Mouse (Mus musculus): ENCODE results near the gene Defb35. TPM values are rescaled to one million over a fixed set of nuclear protein-coding genes. Genes with fewer than 3 reads are reported as not detected.
A peak's percentile ranks its signal among the peaks of the same experiment; 100 is the strongest.

Gene Defb35
- polyA plus RNA-seq, 1 experiment from 2014 or later, result not detected

DNA sequence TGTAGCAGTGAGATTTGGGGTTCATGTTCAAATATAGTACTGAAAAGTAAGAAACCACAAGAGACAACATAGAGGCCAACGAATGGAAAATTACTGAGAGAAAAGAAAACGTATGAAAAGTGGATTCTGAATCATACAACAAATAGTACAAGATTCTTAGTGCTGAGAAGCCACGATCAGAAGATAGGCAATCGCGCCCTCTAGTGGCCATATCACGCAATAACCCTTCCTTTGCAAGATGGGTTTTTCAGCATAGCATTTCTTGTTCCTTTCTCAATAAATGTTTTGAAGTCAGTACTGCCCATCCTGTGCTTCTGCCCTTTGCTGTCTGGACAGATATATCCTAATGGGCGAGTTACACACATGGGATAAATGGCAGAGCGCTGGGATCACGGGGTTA, 17.2 kb downstream of the Defb35 start:
- no peaks in the 10 kb centered on the region for H3K27me3 ChIP-seq (ENCODE audit: control insufficient read depth, insufficient read depth, low read length)
- no peaks in the 10 kb centered on the region for H3K9me3 ChIP-seq (ENCODE audit: control insufficient read depth, low read length)
- no peak overlapping the region for H3K4me2 ChIP-seq (ENCODE audit: low read depth, low read length)
- H3K27ac ChIP-seq (ENCODE audit: low read depth, low read length), result no peak overlapping the region
- no peak overlapping the region for H3K4me3 ChIP-seq (ENCODE audit: low read depth, low read length)
- WGBS, result 8% methylated on average over 9 of the region's 9 CpGs
- no peak overlapping the region for H3K9ac ChIP-seq (replicated peaks; ENCODE audit: low read depth, low read length)
- H3K4me1 ChIP-seq (ENCODE audit: control insufficient read depth, insufficient read depth, low read length), result no peaks in the 10 kb centered on the region
- no peaks in the 10 kb centered on the region for H3K36me3 ChIP-seq (ENCODE audit: control insufficient read depth, insufficient read depth, low read length)
- no peak for ATAC-seq (ENCODE audit: low read depth)

DNA sequence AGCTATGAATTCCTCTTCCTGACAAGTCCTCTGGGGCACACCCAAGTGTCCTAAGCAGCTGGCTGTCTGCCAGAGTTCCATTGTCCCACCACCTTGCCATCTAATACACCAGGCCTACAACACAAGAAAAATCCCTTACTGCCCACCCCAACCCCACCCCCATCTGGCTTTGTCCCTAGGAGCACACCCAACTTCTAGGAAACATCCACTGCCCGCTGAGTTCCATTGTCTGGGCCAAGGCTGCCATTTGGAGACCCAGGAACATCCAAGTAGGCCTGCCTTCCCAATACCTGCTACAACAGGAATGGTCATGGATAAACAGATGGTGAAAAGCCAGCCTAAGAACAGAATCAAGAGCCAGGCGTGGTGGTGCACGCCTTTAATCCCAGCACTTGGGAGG, 18.2 kb downstream of the Defb35 start:
- no peak overlapping the region for H3K27ac ChIP-seq (ENCODE audit: low read depth, low read length)
- no peak overlapping the region for H3K4me3 ChIP-seq (ENCODE audit: low read depth, low read length)
- no peaks in the 10 kb centered on the region for H3K9me3 ChIP-seq (ENCODE audit: control insufficient read depth, low read length)
- no peak overlapping the region for H3K4me2 ChIP-seq (ENCODE audit: low read depth, low read length)
- H3K27me3 ChIP-seq (ENCODE audit: control insufficient read depth, insufficient read depth, low read length), result no peaks in the 10 kb centered on the region
- no peaks in the 10 kb centered on the region for H3K36me3 ChIP-seq (ENCODE audit: control insufficient read depth, insufficient read depth, low read length)
- ATAC-seq (ENCODE audit: low read depth), result no peak
- no peak overlapping the region for H3K9ac ChIP-seq (replicated peaks; ENCODE audit: low read depth, low read length)
- WGBS, result 87% methylated on average over 3 of the region's 3 CpGs
- no peaks in the 10 kb centered on the region for H3K4me1 ChIP-seq (ENCODE audit: control insufficient read depth, insufficient read depth, low read length)

DNA sequence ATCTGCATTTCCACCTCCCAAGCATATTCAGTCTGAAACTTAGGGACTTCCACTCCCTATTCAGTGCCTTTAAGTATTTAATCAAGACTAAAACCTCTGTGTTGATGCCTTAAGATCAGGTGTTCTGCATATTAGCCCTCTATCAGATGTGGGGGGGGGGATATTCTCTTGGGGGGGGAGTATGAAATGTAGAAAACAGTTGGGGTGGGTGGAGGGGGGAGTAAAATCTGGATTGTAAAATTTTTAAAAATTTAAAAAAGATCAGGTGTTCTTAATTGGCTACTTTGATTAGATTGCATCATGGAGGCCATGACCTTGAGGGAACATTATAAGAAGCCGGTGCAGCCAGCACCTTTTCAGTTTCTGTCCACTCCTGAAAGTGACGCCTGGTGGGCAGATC, 20.3 kb downstream of the Defb35 start, which contains the start of gene Fam90a1a:
Fam90a1a (plus strand) TSS at position 301 of the 400 bp plus-strand sequence.
- Histone ChIP-seq H3K9me3 (ENCODE audit: control insufficient read depth, low read length) (no peaks in the 10 kb centered on the region), H3K4me1 (ENCODE audit: control insufficient read depth, insufficient read depth, low read length) (no peaks in the 10 kb centered on the region), H3K4me2 (ENCODE audit: low read depth, low read length) (no peak within 1 kb of the TSS), H3K36me3 (ENCODE audit: control insufficient read depth, insufficient read depth, low read length) (no peaks in the 10 kb centered on the region), H3K27ac (ENCODE audit: low read depth, low read length) (no peak within 1 kb of the TSS), H3K4me3 (ENCODE audit: low read depth, low read length) (no peak within 1 kb of the TSS), H3K27me3 (ENCODE audit: control insufficient read depth, insufficient read depth, low read length) (no peaks in the 10 kb centered on the region), H3K9ac (replicated peaks; ENCODE audit: low read depth, low read length) (no peak within 1 kb of the TSS)
- no peak for ATAC-seq (ENCODE audit: low read depth)
- WGBS, result 94% methylated on average over 2 of the region's 2 CpGs

- 65% methylated on average over 1 of the region's 1 CpGs for WGBS
- no peaks in the 10 kb centered on the region for H3K36me3 ChIP-seq (ENCODE audit: control insufficient read depth, insufficient read depth, low read length)
- no peaks in the 10 kb centered on the region for H3K4me1 ChIP-seq (ENCODE audit: control insufficient read depth, insufficient read depth, low read length)
- ATAC-seq (ENCODE audit: low read depth), result no peak
- no peak overlapping the region for H3K27ac ChIP-seq (ENCODE audit: low read depth, low read length)
- no peaks in the 10 kb centered on the region for H3K9me3 ChIP-seq (ENCODE audit: control insufficient read depth, low read length)
- H3K27me3 ChIP-seq (ENCODE audit: control insufficient read depth, insufficient read depth, low read length), result no peaks in the 10 kb centered on the region
- H3K9ac ChIP-seq (replicated peaks; ENCODE audit: low read depth, low read length), result no peak overlapping the region
- H3K4me2 ChIP-seq (ENCODE audit: low read depth, low read length), result no peak overlapping the region
- H3K4me3 ChIP-seq (ENCODE audit: low read depth, low read length), result no peak overlapping the region
Observed at GRCm38 (mm10) chr8:21966646-21967045, 28.5 kb downstream of the Defb35 start.

- Histone ChIP-seq H3K4me3 (ENCODE audit: low read depth, low read length) (no peak within 1 kb of the TSS), H3K27ac (ENCODE audit: low read depth, low read length) (no peak within 1 kb of the TSS), H3K9ac (replicated peaks; ENCODE audit: low read depth, low read length) (no peak within 1 kb of the TSS), H3K4me2 (ENCODE audit: low read depth, low read length) (no peak within 1 kb of the TSS), H3K27me3 (ENCODE audit: control insufficient read depth, insufficient read depth, low read length) (no peaks in the 10 kb centered on the region), H3K36me3 (ENCODE audit: control insufficient read depth, insufficient read depth, low read length) (no peaks in the 10 kb centered on the region), H3K9me3 (ENCODE audit: control insufficient read depth, low read length) (no peaks in the 10 kb centered on the region), H3K4me1 (ENCODE audit: control insufficient read depth, insufficient read depth, low read length) (no peaks in the 10 kb centered on the region)
- 91% methylated on average over 3 of the region's 3 CpGs for WGBS
- ATAC-seq (ENCODE audit: low read depth), result no peak
Observed at GRCm38 (mm10) chr8:21969475-21969874, 31.3 kb downstream of the Defb35 start, which contains the start of gene Ccdc70. Gene Ccdc70, plus strand, starts transcription at chr8:21969775.

GRCm38 (mm10) chr8:21978193-21978592, 40.0 kb downstream of the Defb35 start:
- no peak for ATAC-seq (ENCODE audit: low read depth)
- 54% methylated on average over 4 of the region's 4 CpGs for WGBS
- H3K4me3 ChIP-seq (ENCODE audit: low read depth, low read length), result no peak overlapping the region
- no peaks in the 10 kb centered on the region for H3K27me3 ChIP-seq (ENCODE audit: control insufficient read depth, insufficient read depth, low read length)
- H3K4me2 ChIP-seq (ENCODE audit: low read depth, low read length), result no peak overlapping the region
- no peak overlapping the region for H3K27ac ChIP-seq (ENCODE audit: low read depth, low read length)
- H3K9ac ChIP-seq (replicated peaks; ENCODE audit: low read depth, low read length), result no peak overlapping the region
- H3K36me3 ChIP-seq (ENCODE audit: control insufficient read depth, insufficient read depth, low read length), result no peaks in the 10 kb centered on the region
- H3K9me3 ChIP-seq (ENCODE audit: control insufficient read depth, low read length), result no peaks in the 10 kb centered on the region
- no peaks in the 10 kb centered on the region for H3K4me1 ChIP-seq (ENCODE audit: control insufficient read depth, insufficient read depth, low read length)

DNA sequence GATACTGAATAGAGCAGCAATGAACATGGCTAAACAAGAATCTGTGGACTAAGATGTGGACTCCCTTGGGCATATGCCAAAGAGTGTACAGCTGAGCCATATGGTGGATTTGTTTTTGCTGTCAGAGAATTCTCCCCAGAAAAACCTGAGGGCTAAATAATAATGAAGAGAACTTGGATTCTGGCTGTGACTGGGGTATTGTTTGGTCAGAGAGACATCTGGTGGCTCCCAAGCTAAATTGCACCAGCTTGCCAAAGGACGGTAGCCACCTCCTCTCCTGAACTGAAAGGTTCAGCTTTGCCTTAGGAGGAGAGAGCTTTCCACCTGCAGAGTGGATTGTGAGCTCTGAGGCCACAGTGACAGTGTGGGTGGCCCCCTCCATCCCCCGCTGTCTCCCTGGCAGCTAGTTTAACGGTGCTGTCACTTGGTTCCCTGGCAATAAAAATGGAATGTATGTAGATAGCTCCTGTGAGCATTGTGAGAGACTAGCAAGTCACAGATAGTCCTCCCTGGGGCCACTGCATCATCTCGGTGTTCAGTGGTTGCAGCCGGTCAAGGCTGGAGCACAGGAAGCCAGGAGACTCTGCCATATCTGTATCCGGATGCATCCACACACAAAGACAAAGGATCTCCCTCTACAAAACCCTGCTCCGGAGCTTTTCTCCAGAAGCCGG, 43.6 kb downstream of the Defb35 start:
- H3K4me2 ChIP-seq (ENCODE audit: low read depth, low read length), result no peak overlapping the region
- H3K36me3 ChIP-seq (ENCODE audit: control insufficient read depth, insufficient read depth, low read length), result no peaks in the 10 kb centered on the region
- H3K27me3 ChIP-seq (ENCODE audit: control insufficient read depth, insufficient read depth, low read length), result no peaks in the 10 kb centered on the region
- no peaks in the 10 kb centered on the region for H3K9me3 ChIP-seq (ENCODE audit: control insufficient read depth, low read length)
- WGBS, result 52% methylated on average over 8 of the region's 8 CpGs
- no peak overlapping the region for H3K9ac ChIP-seq (replicated peaks; ENCODE audit: low read depth, low read length)
- H3K4me3 ChIP-seq (ENCODE audit: low read depth, low read length), result no peak overlapping the region
- H3K27ac ChIP-seq (ENCODE audit: low read depth, low read length), result no peak overlapping the region
- no peaks in the 10 kb centered on the region for H3K4me1 ChIP-seq (ENCODE audit: control insufficient read depth, insufficient read depth, low read length)
- ATAC-seq (ENCODE audit: low read depth), result peak; percentile 65; the same call in 1 of the 2 replicates

Other genes with a start within 250 kb of the Defb35 start
- not detected in 2 replicates for gene AY761184, start 234.7 kb upstream of the Defb35 start, polyA plus RNA-seq (2014; fragmentation: Nextera tagmentation; extraction: Ambion mirVana)
- gene Defa24, start 203.9 kb upstream of the Defb35 start, polyA plus RNA-seq (2014; fragmentation: Nextera tagmentation; extraction: Ambion mirVana), result not detected in 2 replicates
- gene Defb50, start 114.8 kb upstream of the Defb35 start, polyA plus RNA-seq (2014; fragmentation: Nextera tagmentation; extraction: Ambion mirVana), result not detected in 2 replicates
- gene Defb2, start 98.4 kb upstream of the Defb35 start, polyA plus RNA-seq (2014; fragmentation: Nextera tagmentation; extraction: Ambion mirVana), result not detected in 2 replicates
- gene Defb10, start 79.5 kb upstream of the Defb35 start, polyA plus RNA-seq (2014; fragmentation: Nextera tagmentation; extraction: Ambion mirVana), result not detected in 2 replicates
- not detected in 2 replicates for gene Defb9, start 52.9 kb upstream of the Defb35 start, polyA plus RNA-seq (2014; fragmentation: Nextera tagmentation; extraction: Ambion mirVana)
- not detected in 2 replicates for gene Defb11, start 31.9 kb upstream of the Defb35 start, polyA plus RNA-seq (2014; fragmentation: Nextera tagmentation; extraction: Ambion mirVana)
- gene Defb15, start 5.6 kb upstream of the Defb35 start, polyA plus RNA-seq (2014; fragmentation: Nextera tagmentation; extraction: Ambion mirVana), result not detected in 2 replicates
- not detected in 2 replicates for gene Defb13, start 8.4 kb downstream of the Defb35 start, polyA plus RNA-seq (2014; fragmentation: Nextera tagmentation; extraction: Ambion mirVana)
- gene Fam90a1a, start 20.4 kb downstream of the Defb35 start, polyA plus RNA-seq (2014; fragmentation: Nextera tagmentation; extraction: Ambion mirVana), result not detected in 2 replicates
- gene Ccdc70, start 31.4 kb downstream of the Defb35 start, polyA plus RNA-seq (2014; fragmentation: Nextera tagmentation; extraction: Ambion mirVana), result not detected in 2 replicates
- 1.4 TPM in 2 replicates for gene Atp7b, start 122.0 kb downstream of the Defb35 start, polyA plus RNA-seq (2014; fragmentation: Nextera tagmentation; extraction: Ambion mirVana)
- gene Alg11, start 122.4 kb downstream of the Defb35 start, polyA plus RNA-seq (2014; fragmentation: Nextera tagmentation; extraction: Ambion mirVana), result 39.6 and 42.5 TPM in 2 replicates
- gene Nek5, start 186.7 kb downstream of the Defb35 start, polyA plus RNA-seq (2014; fragmentation: Nextera tagmentation; extraction: Ambion mirVana), result 0.50 and 0.80 TPM in 2 replicates
- 9.8 and 11.6 TPM in 2 replicates for gene Nek3, start 228.1 kb downstream of the Defb35 start, polyA plus RNA-seq (2014; fragmentation: Nextera tagmentation; extraction: Ambion mirVana)
- 8.0 and 12.6 TPM in 2 replicates for gene Ckap2, start 247.5 kb downstream of the Defb35 start, polyA plus RNA-seq (2014; fragmentation: Nextera tagmentation; extraction: Ambion mirVana)

Data from neural tube, embryonic 14.5 days (tissue).